Mouse (Mus musculus) splenic B cell, adult 2 months (primary cell): ENCODE results near the gene Mras.

ENCODE experiments used
- DNase-seq: peaks from one replicate; pipeline ENCODE4 v3.0.0-alpha.2; 2011; ENCODE audit warnings: low read depth, low spot score
- H3K27me3 ChIP-seq: 2 replicates; pipeline ENCODE4 v1.6.1; 2012; ENCODE audit warnings: mild to moderate bottlenecking, low read length, moderate library complexity, mixed read lengths; ENCODE audit not compliant: control insufficient read depth, poor library complexity, insufficient read depth, severe bottlenecking
- H3K36me3 ChIP-seq: 2 replicates; pipeline ENCODE4 v1.6.1; 2012; ENCODE audit warnings: mild to moderate bottlenecking, low read length, moderate library complexity, mixed read lengths; ENCODE audit not compliant: control insufficient read depth, poor library complexity, insufficient read depth, severe bottlenecking

The Mras gene

DNA sequence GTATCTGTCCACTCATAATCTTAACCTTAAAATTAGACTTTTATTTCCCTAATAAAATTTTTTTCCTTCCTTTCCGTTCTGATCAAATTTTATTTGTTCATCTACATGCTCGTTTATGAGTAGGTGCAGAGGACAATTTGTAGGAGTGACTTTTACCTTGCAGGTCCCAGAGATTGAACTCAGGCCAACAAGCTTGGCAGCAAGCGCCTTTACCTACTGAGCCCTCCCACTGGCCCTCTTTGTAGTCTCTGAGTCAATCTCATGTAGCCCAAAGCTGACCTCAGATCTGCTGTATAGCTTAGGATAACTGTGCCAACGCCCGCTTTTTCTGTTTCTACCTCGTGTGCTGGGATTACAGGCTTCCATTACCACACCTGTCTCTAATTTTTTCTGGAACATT, 5.2 kb downstream of the Mras start:
- no peak for DNase-seq
- H3K36me3 ChIP-seq, result no peaks in the 10 kb centered on the region
- no peaks in the 10 kb centered on the region for H3K27me3 ChIP-seq

DNA sequence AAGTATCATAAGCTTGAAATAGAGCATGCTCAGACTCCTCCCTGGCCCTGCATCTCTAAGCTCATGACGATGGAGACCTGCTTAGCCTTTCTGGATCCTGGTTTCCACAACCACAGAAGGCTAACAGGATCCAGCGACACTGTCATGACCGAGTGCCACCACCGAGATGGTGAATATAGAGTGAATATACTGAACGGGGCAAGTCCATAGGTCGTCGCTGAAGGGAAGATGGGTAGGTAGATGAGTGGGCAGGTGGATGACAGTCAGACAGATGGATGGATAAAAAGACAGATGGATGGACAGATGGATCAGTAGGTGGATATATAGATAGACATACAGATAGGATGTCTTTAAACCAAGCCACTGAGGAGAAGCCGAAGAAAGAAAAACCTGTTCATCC, 5.8 kb downstream of the Mras start:
- no peak for DNase-seq
- Histone ChIP-seq H3K27me3 (no peaks in the 10 kb centered on the region), H3K36me3 (no peaks in the 10 kb centered on the region)

DNA sequence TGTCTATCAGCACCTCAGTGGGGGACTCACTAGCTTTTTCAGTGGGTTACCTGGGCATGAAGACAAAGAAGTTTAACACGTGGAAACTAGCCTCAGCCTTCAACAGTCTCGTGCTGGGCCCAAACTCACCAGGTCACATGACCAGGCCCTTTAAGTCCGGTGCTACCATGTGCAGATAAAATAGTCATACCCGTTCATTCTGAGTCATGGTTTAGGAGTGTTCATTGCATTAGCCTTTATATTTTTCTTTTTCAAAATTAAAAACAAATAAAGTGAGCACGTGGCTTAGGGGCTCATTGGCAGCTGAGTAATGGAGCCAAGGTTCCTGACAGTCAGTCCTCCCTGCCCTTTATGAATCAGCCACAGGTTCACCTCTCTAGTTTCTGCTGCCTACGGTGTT, 6.4 kb downstream of the Mras start:
- DNase-seq, result no peak
- Histone ChIP-seq H3K36me3 (no peaks in the 10 kb centered on the region), H3K27me3 (no peaks in the 10 kb centered on the region)

DNA sequence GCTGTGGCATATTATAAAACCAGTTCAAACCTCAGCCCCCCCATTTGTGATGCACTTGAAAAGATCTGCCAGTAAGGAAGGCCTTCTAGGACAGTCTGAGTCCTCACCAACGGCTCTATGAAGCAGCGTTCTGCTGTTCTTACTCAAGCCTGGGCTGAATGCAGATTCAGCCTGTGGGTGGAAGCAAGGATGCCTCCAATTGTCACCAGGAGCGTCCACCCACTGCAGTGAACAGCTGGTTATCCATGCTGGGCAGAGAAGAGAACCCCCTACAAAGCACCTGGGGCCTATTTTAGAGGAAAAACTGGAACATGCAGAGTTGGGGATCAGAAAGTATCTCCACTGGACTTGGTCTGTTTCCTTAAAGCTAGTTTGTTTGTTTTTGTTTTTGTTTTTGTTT, 7.3 kb downstream of the Mras start:
- no peak for DNase-seq
- no peaks in the 10 kb centered on the region for H3K36me3 ChIP-seq
- H3K27me3 ChIP-seq, result no peaks in the 10 kb centered on the region

DNA sequence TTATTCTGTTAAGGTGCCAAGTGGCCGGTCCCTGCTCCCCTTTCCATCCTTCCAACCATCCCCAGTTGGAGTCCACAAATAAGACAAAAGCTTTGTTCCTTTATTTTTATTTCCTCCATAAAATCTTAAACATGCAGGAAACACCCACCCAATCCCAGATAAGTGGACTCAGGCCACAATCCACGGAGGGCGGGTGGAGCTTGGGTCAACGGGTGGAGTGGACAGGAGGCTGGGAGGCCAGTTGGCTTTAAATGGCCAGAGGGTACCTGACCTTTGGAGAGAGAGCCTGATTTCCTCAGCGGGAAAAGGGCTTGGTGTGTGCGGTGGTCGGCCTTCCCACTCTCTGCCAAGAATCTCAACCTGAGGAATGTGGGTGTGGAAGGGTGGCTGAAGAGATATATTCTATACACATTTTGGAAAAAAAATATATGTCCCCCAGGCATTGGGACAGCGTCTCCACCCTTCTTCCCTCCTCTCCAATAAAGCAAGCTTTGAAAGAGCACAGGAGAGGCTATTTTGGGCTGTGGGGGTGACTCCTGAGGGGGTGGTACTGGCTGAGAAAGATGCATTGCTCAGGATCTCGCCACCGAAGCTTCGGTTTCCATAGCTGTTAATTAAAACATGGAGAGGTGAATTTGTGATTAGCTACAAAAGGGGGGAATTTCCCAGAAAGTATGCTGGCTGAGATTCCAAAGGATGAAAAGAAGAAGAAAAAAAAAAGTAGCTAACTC, 8.4 kb downstream of the Mras start:
- no peak for DNase-seq
- H3K27me3 ChIP-seq, result no peaks in the 10 kb centered on the region

DNA sequence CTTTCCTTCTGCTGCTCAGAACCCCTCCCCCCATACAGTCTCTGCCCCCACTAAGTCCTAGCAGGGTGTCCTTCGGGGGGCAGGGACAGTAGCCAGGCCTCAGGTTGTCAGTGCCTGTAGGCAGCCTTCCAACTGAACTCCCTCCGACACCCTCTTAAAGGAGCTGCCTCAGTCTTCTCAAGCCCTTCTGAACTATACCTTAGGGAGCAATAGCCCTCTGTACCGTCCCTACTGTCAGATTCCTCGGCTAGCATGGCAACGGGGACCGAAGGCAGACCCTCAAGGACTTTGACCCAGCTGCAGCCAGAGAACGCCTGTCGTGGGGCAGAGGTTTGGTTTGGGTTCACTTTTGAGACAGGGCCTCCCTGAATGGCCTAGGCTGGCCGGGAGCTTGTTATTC, 11.9 kb downstream of the Mras start:
- no peaks in the 10 kb centered on the region for H3K36me3 ChIP-seq
- DNase-seq, result no peak
- H3K27me3 ChIP-seq, result no peaks in the 10 kb centered on the region

More for the DNA sequence above, 8.4 kb downstream of the Mras start:
- no peaks in the 10 kb centered on the region for H3K36me3 ChIP-seq

DNA sequence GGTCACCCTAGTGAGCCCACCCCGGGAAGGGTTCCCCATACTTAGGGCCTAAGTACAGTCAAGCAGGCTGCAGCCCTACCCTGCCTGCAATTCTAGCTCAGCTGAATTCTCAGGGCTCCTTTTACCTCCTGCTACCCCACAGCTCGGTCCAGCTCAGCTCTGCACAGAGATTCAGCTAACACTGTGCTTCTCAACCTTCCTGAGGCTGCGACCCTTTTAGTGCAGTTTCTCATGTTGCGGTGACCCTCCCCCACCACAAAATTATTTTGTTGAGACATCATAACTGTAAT, 12.7 kb downstream of the Mras start:
- H3K27me3 ChIP-seq, result no peaks in the 10 kb centered on the region
- no peaks in the 10 kb centered on the region for H3K36me3 ChIP-seq
- DNase-seq, result no peak

DNA sequence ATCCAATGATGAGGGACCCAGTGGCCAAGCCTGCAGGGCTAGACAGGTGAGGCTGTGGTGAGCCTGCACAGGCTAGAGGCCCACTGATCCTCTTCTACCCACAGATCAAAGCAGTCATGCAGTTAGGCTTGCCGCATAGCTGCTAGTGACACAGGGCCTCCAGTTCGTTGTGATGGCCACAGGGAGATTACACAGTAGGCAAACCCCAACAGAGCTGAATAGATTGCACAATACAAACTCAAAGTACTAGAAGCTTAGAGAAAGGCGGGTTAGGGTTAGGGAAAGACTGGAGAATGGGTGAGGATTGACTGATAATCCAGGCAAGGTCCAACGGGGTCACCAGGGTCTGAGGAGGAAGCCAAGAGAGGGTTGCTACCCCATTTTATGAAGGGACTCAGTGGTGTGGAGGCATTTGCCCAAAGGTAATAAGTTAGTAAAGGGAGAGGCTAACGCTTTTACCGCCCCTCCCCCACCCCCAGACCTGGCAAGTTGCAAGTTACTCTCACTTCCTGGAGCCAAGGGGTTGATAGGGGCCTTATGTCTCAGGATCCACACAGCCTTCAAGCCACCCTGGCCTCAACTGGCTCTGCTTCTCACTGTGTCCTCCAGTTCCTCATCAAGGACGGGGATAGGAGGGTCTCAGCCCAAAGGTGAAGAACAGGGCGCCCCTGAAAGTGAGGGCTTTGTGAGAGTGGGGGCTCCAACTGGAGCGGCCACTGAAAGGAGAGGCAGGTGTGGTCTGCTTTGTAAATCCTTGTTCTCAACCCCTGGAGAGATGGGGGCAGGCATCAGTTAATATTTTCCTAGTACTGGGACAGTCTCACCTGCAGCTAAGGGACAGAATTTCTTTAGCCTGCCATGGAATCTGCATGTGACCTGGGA, 13.2 kb downstream of the Mras start:
- no peaks in the 10 kb centered on the region for H3K36me3 ChIP-seq
- DNase-seq, result no peak
- H3K27me3 ChIP-seq, result no peaks in the 10 kb centered on the region

DNA sequence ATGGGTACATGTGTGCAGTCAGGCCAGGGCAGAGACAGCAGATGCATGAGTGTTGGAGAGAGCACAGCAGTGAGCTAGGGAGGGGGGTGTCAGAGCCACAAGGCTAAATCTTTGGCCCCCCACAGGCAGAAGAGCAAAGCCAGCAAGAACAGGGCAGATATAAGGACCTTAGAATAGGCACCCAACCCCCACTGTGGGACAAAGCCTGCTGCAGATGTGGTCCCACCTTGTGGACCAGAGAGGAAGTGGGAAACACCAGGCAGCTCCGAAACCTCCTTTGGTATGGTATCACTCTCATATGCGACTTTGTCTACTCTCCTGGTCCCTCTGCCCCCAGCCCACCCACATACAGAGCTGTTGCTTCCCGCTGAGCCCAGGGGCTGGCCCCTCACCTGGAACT, 15.3 kb downstream of the Mras start:
- no peaks in the 10 kb centered on the region for H3K36me3 ChIP-seq
- DNase-seq, result no peak
- H3K27me3 ChIP-seq, result no peaks in the 10 kb centered on the region

DNA sequence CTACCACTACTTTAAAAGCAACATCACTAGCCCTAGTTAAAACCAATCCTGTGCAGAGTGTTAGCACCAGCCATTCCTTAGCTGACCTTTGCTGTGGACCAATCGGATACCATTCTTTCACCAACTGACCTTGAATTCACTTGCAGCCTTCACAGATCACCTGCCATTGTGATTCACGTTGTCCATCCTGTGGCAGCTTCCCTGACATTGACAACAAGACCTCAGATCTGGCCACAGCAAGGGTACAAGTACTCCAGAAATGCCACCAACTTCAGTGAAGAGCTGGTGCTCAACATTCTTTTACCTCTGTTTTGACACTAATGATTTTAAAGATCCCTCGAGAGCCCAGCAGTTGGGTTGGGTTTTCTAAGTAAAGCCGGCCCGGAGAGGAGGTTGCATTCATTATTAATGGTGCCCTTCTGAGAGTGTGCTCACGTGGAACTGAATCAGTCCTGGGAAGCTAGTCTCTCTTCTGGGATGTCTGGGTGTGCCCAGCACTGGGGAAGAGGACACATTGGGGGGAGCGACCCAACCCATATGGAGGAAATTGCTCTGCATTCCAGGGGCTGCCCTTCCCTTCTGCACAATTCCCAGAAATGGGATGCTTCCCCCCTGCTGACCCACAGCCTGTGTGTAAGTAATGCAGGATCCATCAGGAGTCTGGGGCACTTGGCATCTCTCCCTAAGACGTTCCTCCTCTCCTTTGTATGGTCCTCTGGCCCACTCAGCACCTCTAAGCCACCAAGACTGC, 17.1 kb downstream of the Mras start:
- no peaks in the 10 kb centered on the region for H3K27me3 ChIP-seq
- no peaks in the 10 kb centered on the region for H3K36me3 ChIP-seq
- no peak for DNase-seq

DNA sequence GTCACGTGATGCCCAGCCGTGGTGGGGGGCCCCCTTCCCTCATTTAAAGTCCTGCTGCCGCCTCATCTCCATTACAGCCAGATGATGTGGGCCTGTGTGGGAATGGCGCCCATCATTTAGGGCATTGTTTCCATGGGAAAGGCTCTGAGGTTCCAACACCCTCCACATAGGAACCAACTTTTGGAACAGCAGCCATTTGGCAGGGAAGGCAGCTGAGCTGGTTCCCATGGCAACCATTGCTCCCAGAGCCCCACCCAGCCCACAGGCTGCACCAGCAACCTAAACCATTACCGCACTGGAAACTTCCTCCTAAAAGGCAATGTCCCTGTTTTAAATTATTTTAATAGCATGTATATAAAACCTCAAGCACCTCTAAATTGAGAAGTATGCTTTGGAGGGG, 18.8 kb downstream of the Mras start:
- no peaks in the 10 kb centered on the region for H3K36me3 ChIP-seq
- no peaks in the 10 kb centered on the region for H3K27me3 ChIP-seq
- DNase-seq, result no peak

DNA sequence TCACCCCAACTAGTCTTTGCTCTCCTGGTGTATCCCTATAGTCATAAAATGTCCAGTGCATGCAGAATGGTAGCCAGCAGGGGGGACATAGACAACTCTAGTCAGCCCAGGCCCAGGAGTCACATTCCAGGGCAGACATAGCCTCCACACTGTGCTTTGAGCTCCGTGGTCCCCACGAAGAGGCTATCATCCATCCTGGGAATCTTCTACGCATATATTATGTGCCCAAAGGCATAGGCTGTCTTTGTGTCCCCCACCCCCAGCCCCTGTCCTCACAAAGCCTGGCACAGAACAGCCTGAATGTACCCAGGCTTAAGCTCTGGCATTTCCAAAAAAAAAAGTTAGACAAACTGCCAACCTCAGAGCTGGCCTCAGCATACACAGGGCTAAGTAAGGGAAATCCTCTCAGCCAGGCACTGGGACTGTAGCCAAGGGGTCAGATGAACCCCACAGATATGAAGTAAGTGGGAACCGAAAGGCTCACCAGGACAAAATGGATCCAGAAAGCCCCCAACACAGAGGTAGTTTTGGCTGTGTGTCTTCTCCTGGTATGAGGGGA, 19.8 kb downstream of the Mras start:
- H3K27me3 ChIP-seq, result no peaks in the 10 kb centered on the region
- H3K36me3 ChIP-seq, result no peaks in the 10 kb centered on the region
- no peak for DNase-seq

DNA sequence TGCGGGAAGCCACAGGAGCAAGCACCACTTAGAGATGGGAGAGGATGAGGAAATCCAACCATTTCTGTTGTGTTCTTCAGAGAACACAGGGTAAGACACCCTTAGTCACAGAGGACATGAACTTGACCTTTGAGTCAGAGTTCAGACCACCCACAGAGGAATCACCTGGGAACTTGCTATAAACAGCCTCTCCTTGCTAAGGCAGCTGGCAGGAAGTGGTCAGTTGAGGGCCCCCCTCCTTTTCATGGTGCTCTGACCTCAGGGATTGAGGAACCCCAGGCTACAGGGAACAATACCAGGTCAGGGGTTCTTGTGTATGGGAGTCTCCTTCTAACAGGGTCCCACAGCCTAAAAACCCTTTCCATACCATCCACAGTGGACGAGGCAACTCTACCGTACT, 20.4 kb downstream of the Mras start:
- no peak for DNase-seq

DNA sequence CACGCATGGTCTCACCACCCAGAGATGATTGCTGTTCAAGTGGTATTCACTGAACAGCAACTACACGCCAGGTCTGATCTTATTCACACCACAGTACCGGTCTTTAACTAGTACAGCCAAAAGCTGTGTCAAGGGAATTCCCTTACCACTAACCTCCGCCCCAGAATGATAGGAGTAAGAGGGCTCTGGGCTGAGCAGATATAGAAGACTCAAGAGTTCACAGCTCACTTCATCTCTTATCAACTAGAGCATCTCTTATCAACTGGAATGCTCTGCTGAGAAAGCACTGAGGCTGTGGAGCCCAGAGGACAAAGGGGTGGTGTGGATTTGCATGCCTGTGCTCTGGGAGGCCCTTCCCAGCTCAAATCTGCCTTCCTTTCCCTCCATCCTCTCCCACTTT, 25.4 kb downstream of the Mras start:
- no peak for DNase-seq
- H3K27me3 ChIP-seq, result no peaks in the 10 kb centered on the region
- H3K36me3 ChIP-seq, result no peaks in the 10 kb centered on the region

More for the DNA sequence above, 20.4 kb downstream of the Mras start:
- H3K27me3 ChIP-seq, result no peaks in the 10 kb centered on the region
- H3K36me3 ChIP-seq, result no peaks in the 10 kb centered on the region

DNA sequence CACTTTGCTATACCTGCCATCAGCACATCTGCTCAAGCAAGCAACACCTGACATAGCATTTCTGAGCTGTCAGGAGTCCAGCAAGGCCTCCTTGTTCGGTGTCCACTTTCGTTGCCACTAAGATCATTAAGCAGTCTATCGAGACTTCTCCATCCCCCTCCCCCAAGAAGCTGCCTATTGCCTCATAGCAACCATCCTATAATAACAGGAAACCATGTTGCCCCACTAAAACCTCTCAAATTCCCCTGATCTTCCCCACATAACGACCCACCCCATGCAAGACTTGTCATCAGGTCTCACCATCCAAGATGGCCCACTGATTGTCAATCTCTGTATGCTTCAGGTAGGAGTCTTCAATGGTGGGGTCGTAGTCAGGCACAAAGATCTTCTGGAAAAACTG, 26.1 kb downstream of the Mras start:
- H3K36me3 ChIP-seq, result no peaks in the 10 kb centered on the region
- DNase-seq, result no peak
- H3K27me3 ChIP-seq, result no peaks in the 10 kb centered on the region
